In genomic region chr10:39614676-39615075, GRCm38 (mm10) we compare ENCODE assay signal across 8 mouse cellular contexts. TPM values are rescaled to one million over a fixed set of nuclear protein-coding genes. Genes with fewer than 3 reads are reported as not detected.
A peak's percentile ranks its signal among the peaks of the same experiment; 100 is the strongest.
DNase-seq lines count a peak whose midpoint lies in the region; ATAC-seq and TF ChIP-seq lines count a peak whose summit lies in the region.

No protein-coding gene starts in this region.

- H3K27me3 ChIP-seq in cerebellum, adult 2 months (ENCODE audit: control insufficient read depth, insufficient read depth, low read length): no peaks in the 10 kb centered on the region
- H3K27me3 ChIP-seq in heart, embryonic 10.5 days (ENCODE audit: insufficient read depth, poor library complexity, severe bottlenecking): no peaks in the 10 kb centered on the region
- no peaks in the 10 kb centered on the region for H3K27me3 ChIP-seq in kidney, embryonic 16.5 days (ENCODE audit: insufficient read depth, low read length)
- H3K27me3 ChIP-seq in midbrain, embryonic 12.5 days: 0 out of 2 replicates have a peak, but pooled peaks cover 9% of the 10 kb centered on the region

- DNase-seq in layer of hippocampus, adult 9-11 months: peak; percentile 45
- no peak for DNase-seq in layer of hippocampus, adult 9-10 months (ENCODE audit: low spot score)
- DNase-seq in cerebellum, adult 2 months: peak; percentile 34 to 39
- peak; percentile 82 for DNase-seq in heart, embryonic 10.5 days (ENCODE audit: low spot score)
- DNase-seq in right cerebral cortex, postnatal 14 days: no peak

- peak overlapping the region; percentile 60 for H3K4me2 ChIP-seq in kidney, embryonic 16.5 days (replicated peaks; ENCODE audit: low read depth, low read length)
- no peak overlapping the region for H3K4me2 ChIP-seq in midbrain, embryonic 12.5 days (replicated peaks)

- TF ChIP-seq CTCF in cerebellum, adult 2 months (IDR thresholded peaks at IDR 0.05; ENCODE audit: borderline replicate concordance, insufficient read depth, low read depth, low read length): no peak

- ATAC-seq in kidney, embryonic 16.5 days (ENCODE audit: low FRiP score, low TSS enrichment): peak; percentile 39; the same call in 1 of the 2 replicates
- 0 out of 2 replicates have a peak, but pooled peaks have one; percentile 39 for ATAC-seq in midbrain, embryonic 12.5 days (ENCODE audit: low FRiP score, low read depth)
- no peak for ATAC-seq in CD4-positive, CD25-positive, alpha-beta regulatory T cell, adult 4 months

- peaks cover 23% of the 10 kb centered on the region; the same call in 1 of the 2 replicates for H3K36me3 ChIP-seq in heart, embryonic 10.5 days
- 0 out of 2 replicates have a peak, but pooled peaks cover 3% of the 10 kb centered on the region for H3K36me3 ChIP-seq in kidney, embryonic 16.5 days (ENCODE audit: insufficient read depth, low read length)
- H3K36me3 ChIP-seq in midbrain, embryonic 12.5 days: no peaks in the 10 kb centered on the region

- H3K9ac ChIP-seq in kidney, embryonic 16.5 days (replicated peaks; ENCODE audit: low read length): peak overlapping the region; percentile 58
- H3K9ac ChIP-seq in midbrain, embryonic 12.5 days (replicated peaks): no peak overlapping the region

- no peak overlapping the region for H3K27ac ChIP-seq in cerebellum, adult 2 months (ENCODE audit: insufficient read depth, low read length)
- peak overlapping the region; percentile 94 for H3K27ac ChIP-seq in heart, embryonic 10.5 days
- H3K27ac ChIP-seq in kidney, embryonic 16.5 days (ENCODE audit: low read length): peak overlapping the region; percentile 98
- no peak overlapping the region for H3K27ac ChIP-seq in midbrain, embryonic 12.5 days (replicated peaks)

- TF ChIP-seq POLR2A in cerebellum, adult 2 months (IDR thresholded peaks at IDR 0.05; ENCODE audit: borderline replicate concordance, insufficient read depth, low read length): no peak

- H3K4me3 ChIP-seq in cerebellum, adult 2 months (replicated peaks; ENCODE audit: insufficient read depth, low read depth, low read length): no peak overlapping the region
- H3K4me3 ChIP-seq in heart, embryonic 10.5 days: peak overlapping the region; percentile 65
- H3K4me3 ChIP-seq in kidney, embryonic 16.5 days (ENCODE audit: low read length): peak overlapping the region; percentile 51; the same call in 1 of the 2 replicates
- no peak overlapping the region for H3K4me3 ChIP-seq in midbrain, embryonic 12.5 days

- no peaks in the 10 kb centered on the region for H3K9me3 ChIP-seq in heart, embryonic 10.5 days
- H3K9me3 ChIP-seq in kidney, embryonic 16.5 days (ENCODE audit: low read length): no peaks in the 10 kb centered on the region
- no peaks in the 10 kb centered on the region for H3K9me3 ChIP-seq in midbrain, embryonic 12.5 days

- H3K4me1 ChIP-seq in cerebellum, adult 2 months (ENCODE audit: control insufficient read depth, insufficient read depth, low read length): peaks cover 6% of the 10 kb centered on the region; the same call in 1 of the 2 replicates
- peaks cover 35% of the 10 kb centered on the region for H3K4me1 ChIP-seq in heart, embryonic 10.5 days
- peaks cover 29% of the 10 kb centered on the region for H3K4me1 ChIP-seq in kidney, embryonic 16.5 days (ENCODE audit: insufficient read depth, low read length)
- peaks cover 30% of the 10 kb centered on the region for H3K4me1 ChIP-seq in midbrain, embryonic 12.5 days

- WGBS in cerebellum, adult 2 months: 26% methylated on average over 6 of the region's 6 CpGs
- WGBS in heart, embryonic 10.5 days: 11% methylated on average over 6 of the region's 6 CpGs
- WGBS in kidney, embryonic 16.5 days: 15% methylated on average over 6 of the region's 6 CpGs
- WGBS in midbrain, embryonic 12.5 days: 22% methylated on average over 6 of the region's 6 CpGs

RNA-seq across cellular contexts. Expression of gene Traf3ip2, which starts 1.9 kb away (rescaled TPM):
- 5.7 and 6.9 TPM in 2 replicates for polyA plus RNA-seq in cerebellum, adult 2 months (2012; rRNA removed)
- 12.6 and 13.7 TPM in 2 replicates for polyA plus RNA-seq in heart, embryonic 10.5 days (2016; fragmentation: Nextera tagmentation; extraction: Ambion mirVana)
- 18.4 and 18.9 TPM in 2 replicates for polyA plus RNA-seq in kidney, embryonic 16.5 days (2015; fragmentation: Nextera tagmentation; extraction: Ambion mirVana)
- 5.4 and 6.1 TPM in 2 replicates for polyA plus RNA-seq in midbrain, embryonic 12.5 days (2016; fragmentation: Nextera tagmentation; extraction: Ambion mirVana)
- 10 to 100 TPM; 35.5 to 37.9 TPM for polyA plus RNA-seq in CD4-positive, CD25-positive, alpha-beta regulatory T cell, adult 4 months (2017; shearing (Covaris generic))

Comparison
In these comparisons a context has a peak if more than half of its experiments do, and no peak if none do; other contexts are left out.
1. DNase-seq: peak in layer of hippocampus, adult 9-11 months (single experiment), cerebellum, adult 2 months (2 of 2) and heart, embryonic 10.5 days (single experiment); none in layer of hippocampus, adult 9-10 months (single experiment) and right cerebral cortex, postnatal 14 days (single experiment).
2. H3K27ac ChIP-seq: peak in heart, embryonic 10.5 days (single experiment) and kidney, embryonic 16.5 days (single experiment); none in cerebellum, adult 2 months (single experiment) and midbrain, embryonic 12.5 days (single experiment).
3. H3K4me3 ChIP-seq: peak in heart, embryonic 10.5 days (single experiment) and kidney, embryonic 16.5 days (single experiment); none in cerebellum, adult 2 months (single experiment) and midbrain, embryonic 12.5 days (single experiment).